Mouse (Mus musculus): ENCODE data around the gene Rfpl4. TPM values are rescaled to one million over a fixed set of nuclear protein-coding genes. Genes with fewer than 3 reads are reported as not detected.
"Not testable (repeated sequence)": the region's sequence is repeated elsewhere in the genome, so short reads cannot be mapped to it uniquely, and the experiment has no call there.

The Rfpl4 gene
- not detected in 2 replicates for polyA plus RNA-seq (2015; fragmentation: Nextera tagmentation; extraction: Ambion mirVana)

DNA sequence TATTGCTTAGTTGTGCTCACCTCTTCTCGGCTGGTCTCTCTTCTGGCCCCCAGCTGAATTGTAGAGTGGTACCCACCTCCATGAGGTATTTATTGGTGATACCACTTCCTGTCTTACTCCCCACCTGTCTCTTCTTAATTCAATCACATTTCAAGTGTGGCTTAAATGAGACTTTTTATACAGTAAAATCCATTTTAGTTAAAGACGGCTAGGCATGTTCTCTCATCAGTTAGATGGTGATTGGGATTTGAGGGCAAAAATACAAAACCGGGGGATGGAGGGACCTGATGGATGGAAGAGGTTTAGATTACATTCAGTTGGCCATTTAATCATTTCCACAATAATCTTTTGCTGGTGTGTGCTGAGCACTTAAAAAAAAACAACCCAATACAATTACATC, at the start of gene Rfpl4:
Rfpl4 (minus strand) TSS at position 101 of the 400 bp plus-strand sequence.
- no peaks in the 10 kb centered on the region for H3K27me3 ChIP-seq (ENCODE audit: insufficient read depth, low read length)
- ATAC-seq (replicated peaks; ENCODE audit: low FRiP score, low read depth) (no peak), DNase-seq (ENCODE audit: low spot score) (no peak)
- H3K4me2 ChIP-seq (ENCODE audit: low read length), result no peak within 1 kb of the TSS
- H3K9ac ChIP-seq (ENCODE audit: low read depth, low read length), result no peak within 1 kb of the TSS
- no peaks in the 10 kb centered on the region for H3K36me3 ChIP-seq (ENCODE audit: insufficient read depth, low read length)
- no peak for TF ChIP-seq CTCF (IDR thresholded peaks at IDR 0.05; ENCODE audit: low read depth)
- H3K9me3 ChIP-seq (replicated peaks; ENCODE audit: low read length), result no peaks in the 10 kb centered on the region
- no peaks in the 10 kb centered on the region for H3K4me1 ChIP-seq (replicated peaks; ENCODE audit: insufficient read depth, low read length)
- H3K4me3 ChIP-seq (replicated peaks; ENCODE audit: low read depth, low read length), result no peak within 1 kb of the TSS
- H3K27ac ChIP-seq, result no peak within 1 kb of the TSS
- 84% methylated on average over 3 of the region's 3 CpGs for WGBS

DNA sequence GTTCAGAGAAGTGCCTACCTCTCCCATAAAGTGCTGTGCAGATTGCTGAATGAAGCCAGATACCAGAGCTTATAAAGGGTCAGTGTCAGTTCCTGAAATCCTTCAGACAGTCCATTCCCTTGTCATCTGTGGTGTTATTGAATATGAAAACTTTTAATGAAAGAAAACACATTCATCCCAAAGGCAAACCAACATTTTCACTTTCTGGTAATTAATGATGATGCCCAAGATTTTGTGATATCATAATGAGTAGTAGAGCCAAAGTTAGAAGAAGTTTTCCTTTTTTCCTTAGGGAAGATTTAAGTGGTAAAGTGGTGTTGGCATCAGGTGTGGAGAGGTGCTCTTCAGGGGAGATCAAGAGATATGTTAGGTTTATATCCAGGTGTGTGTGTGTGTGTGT, 32.8 kb upstream of the Rfpl4 start, which contains the start of gene Vmn1r55:
Vmn1r55 (minus strand) TSS at position 101 of the 400 bp plus-strand sequence.
- DNase-seq (ENCODE audit: low spot score); H3K4me3 ChIP-seq (replicated peaks; ENCODE audit: low read depth, low read length); H3K36me3 ChIP-seq (ENCODE audit: insufficient read depth, low read length); H3K4me2 ChIP-seq (ENCODE audit: low read length); H3K27ac ChIP-seq; ATAC-seq (replicated peaks; ENCODE audit: low FRiP score, low read depth); H3K9me3 ChIP-seq (replicated peaks; ENCODE audit: low read length); H3K4me1 ChIP-seq (replicated peaks; ENCODE audit: insufficient read depth, low read length); H3K27me3 ChIP-seq (ENCODE audit: insufficient read depth, low read length); H3K9ac ChIP-seq (ENCODE audit: low read depth, low read length): not testable (repeated sequence)

DNA sequence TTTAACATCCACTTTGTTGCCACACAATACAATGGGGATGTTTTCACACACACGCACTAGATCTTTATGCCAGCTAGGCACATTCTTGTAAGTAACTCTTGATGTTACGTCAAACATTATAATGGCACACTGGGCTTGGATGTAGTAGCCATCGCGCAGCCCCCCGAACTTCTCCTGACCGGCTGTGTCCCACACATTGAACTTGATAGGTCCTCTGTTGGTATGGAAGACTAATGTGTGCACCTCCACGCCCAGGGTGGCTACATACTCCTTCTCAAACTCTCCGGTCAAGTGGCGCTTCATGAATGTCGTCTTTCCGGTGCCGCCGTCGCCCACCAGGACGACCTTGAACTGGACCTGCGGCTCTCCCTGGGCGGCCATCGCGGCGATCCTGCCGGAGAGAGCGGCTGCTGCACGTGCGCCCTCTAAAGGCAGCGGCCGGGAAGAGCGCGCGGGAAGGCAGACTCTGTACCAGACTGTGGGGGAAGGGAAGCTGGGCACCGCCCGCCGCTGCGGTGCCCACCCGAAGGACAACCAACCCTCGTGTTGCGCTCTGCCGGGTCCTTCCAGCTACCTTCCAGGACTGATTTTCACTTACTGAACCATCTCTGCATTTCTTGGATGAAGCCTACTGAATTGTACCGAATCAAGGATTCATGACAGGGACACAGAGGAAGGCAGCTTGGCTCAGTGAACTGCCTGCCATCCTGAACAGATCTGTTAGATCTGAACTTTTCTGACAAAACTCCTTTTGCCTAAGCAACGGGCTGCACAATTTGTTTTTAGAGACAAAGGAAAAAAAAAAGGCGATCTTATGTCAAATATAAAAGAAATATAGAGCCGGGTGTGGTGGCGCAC, 9.0 kb upstream of the Rfpl4 start, which contains the start of gene Rasl2-9:
Rasl2-9 (minus strand) TSS at position 402 of the 858 bp plus-strand sequence.
- Histone ChIP-seq H3K27me3 (ENCODE audit: insufficient read depth, low read length) (no peaks in the 10 kb centered on the region), H3K4me2 (ENCODE audit: low read length) (peak within 1 kb of the TSS; percentile 57), H3K27ac (no peak within 1 kb of the TSS), H3K4me1 (replicated peaks; ENCODE audit: insufficient read depth, low read length) (no peaks in the 10 kb centered on the region), H3K9ac (ENCODE audit: low read depth, low read length) (peak within 1 kb of the TSS; percentile 28), H3K36me3 (ENCODE audit: insufficient read depth, low read length) (no peaks in the 10 kb centered on the region), H3K4me3 (replicated peaks; ENCODE audit: low read depth, low read length) (peak within 1 kb of the TSS; percentile 30), H3K9me3 (replicated peaks; ENCODE audit: low read length) (no peaks in the 10 kb centered on the region)
- peak; percentile 74 for TF ChIP-seq CTCF (IDR thresholded peaks at IDR 0.05; ENCODE audit: low read depth)
- DNase-seq (ENCODE audit: low spot score) (peak; percentile 76), ATAC-seq (replicated peaks; ENCODE audit: low FRiP score, low read depth) (peak; percentile 91)
- 20% methylated on average over 42 of the region's 42 CpGs for WGBS

DNA sequence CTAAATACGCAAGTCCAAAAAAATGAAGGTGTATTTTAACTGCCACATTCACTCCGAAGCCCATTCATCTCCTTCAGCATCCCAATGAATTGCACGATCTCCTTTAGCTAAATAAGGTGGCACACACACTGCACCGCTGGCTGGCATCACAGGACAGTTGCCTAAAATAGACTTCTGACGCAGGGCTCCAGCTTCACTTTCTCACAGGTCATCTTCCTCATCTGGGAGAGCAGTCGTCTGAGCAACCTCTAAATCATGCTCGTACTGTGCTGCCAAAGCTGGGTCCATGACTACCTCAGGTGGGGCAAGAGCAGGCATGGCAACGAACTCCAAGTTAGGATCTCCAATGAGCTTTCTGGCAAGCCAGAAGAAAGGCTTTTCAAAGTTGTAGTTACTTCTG, 8.3 kb upstream of the Rfpl4 start:
- H3K36me3 ChIP-seq (ENCODE audit: insufficient read depth, low read length), result no peaks in the 10 kb centered on the region
- DNase-seq (ENCODE audit: low spot score), result no peak
- H3K4me3 ChIP-seq (replicated peaks; ENCODE audit: low read depth, low read length), result 0 out of 2 replicates have a peak overlapping the region, but pooled peaks have one; percentile 30
- H3K4me2 ChIP-seq (ENCODE audit: low read length), result 0 out of 2 replicates have a peak overlapping the region, but pooled peaks have one; percentile 57
- WGBS, result 86% methylated on average over 8 of the region's 8 CpGs
- H3K27me3 ChIP-seq (ENCODE audit: insufficient read depth, low read length), result no peaks in the 10 kb centered on the region
- no peak overlapping the region for H3K27ac ChIP-seq
- no peak for TF ChIP-seq CTCF (IDR thresholded peaks at IDR 0.05; ENCODE audit: low read depth)
- ATAC-seq (replicated peaks; ENCODE audit: low FRiP score, low read depth), result no peak
- no peaks in the 10 kb centered on the region for H3K9me3 ChIP-seq (replicated peaks; ENCODE audit: low read length)
- H3K4me1 ChIP-seq (replicated peaks; ENCODE audit: insufficient read depth, low read length), result no peaks in the 10 kb centered on the region
- no peak overlapping the region for H3K9ac ChIP-seq (ENCODE audit: low read depth, low read length)

DNA sequence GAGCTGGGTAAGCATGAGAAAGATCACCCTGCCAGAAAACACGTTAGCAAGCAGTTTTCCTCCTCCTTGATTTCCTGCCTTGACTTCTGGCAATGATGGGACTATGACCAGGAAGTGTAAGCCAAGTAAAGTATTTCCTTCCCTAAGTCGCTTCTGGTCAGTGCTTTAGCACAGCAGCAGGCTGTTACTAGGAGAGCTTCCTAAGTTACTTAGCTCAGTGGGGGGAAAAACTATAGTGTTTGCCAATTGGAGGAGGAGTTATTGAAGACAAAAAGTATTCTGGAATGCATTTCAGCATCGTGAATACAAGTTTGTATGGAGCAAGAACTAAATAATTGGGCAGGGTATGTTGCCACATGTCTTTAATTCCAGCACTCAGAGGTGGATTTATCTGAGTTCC, 4.0 kb downstream of the Rfpl4 start:
- no peak overlapping the region for H3K4me2 ChIP-seq (ENCODE audit: low read length)
- no peak overlapping the region for H3K27ac ChIP-seq
- H3K4me3 ChIP-seq (replicated peaks; ENCODE audit: low read depth, low read length), result no peak overlapping the region
- no peaks in the 10 kb centered on the region for H3K4me1 ChIP-seq (replicated peaks; ENCODE audit: insufficient read depth, low read length)
- no peaks in the 10 kb centered on the region for H3K27me3 ChIP-seq (ENCODE audit: insufficient read depth, low read length)
- DNase-seq (ENCODE audit: low spot score) (peak; percentile 57), ATAC-seq (replicated peaks; ENCODE audit: low FRiP score, low read depth) (no peak)
- no peak for TF ChIP-seq CTCF (IDR thresholded peaks at IDR 0.05; ENCODE audit: low read depth)
- WGBS, result 40% methylated on average over 3 of the region's 3 CpGs
- no peak overlapping the region for H3K9ac ChIP-seq (ENCODE audit: low read depth, low read length)
- no peaks in the 10 kb centered on the region for H3K36me3 ChIP-seq (ENCODE audit: insufficient read depth, low read length)
- H3K9me3 ChIP-seq (replicated peaks; ENCODE audit: low read length), result no peaks in the 10 kb centered on the region

GRCm38 (mm10) chr7:5109301-5109700, 7.4 kb downstream of the Rfpl4 start:
- no peak for TF ChIP-seq CTCF (IDR thresholded peaks at IDR 0.05; ENCODE audit: low read depth)
- Histone ChIP-seq H3K27ac (no peak overlapping the region), H3K36me3 (ENCODE audit: insufficient read depth, low read length) (no peaks in the 10 kb centered on the region), H3K4me2 (ENCODE audit: low read length) (no peak overlapping the region), H3K27me3 (ENCODE audit: insufficient read depth, low read length) (no peaks in the 10 kb centered on the region), H3K4me1 (replicated peaks; ENCODE audit: insufficient read depth, low read length) (no peaks in the 10 kb centered on the region), H3K4me3 (replicated peaks; ENCODE audit: low read depth, low read length) (no peak overlapping the region), H3K9ac (ENCODE audit: low read depth, low read length) (no peak overlapping the region), H3K9me3 (replicated peaks; ENCODE audit: low read length) (no peaks in the 10 kb centered on the region)
- WGBS, result 84% methylated on average over 8 of the region's 8 CpGs
- no peak for DNase-seq (ENCODE audit: low spot score)
- no peak for ATAC-seq (replicated peaks; ENCODE audit: low FRiP score, low read depth)

Measured in kidney, postnatal 0 days (tissue).